Mouse (Mus musculus) T-helper 17 cell (primary cell): ENCODE measurements at regions not wholly inside any gene's neighbourhood (a gene's known extent, or its start where the extent isn't known, plus 50 kb on each side); places are given as distances from the start of the nearest gene placed in this dataset.

Experiments
- in situ Hi-C, 2 experiments: fragments of 300-600 bp; cut with MboI, MseI; formaldehyde crosslinking; loops; 1 replicate in 1 of 2; 2 replicates in 1 of 2; pipeline ENCODE4 v1.15.1; 2025; ENCODE audit warnings: high pct_unique_total_duplicates in 2 of 2

- in situ Hi-C loops = loop anchor here (5.0 kb wide), 2 partner anchors 101 to 159 kb away; no protein-coding TSS in a partner anchor
Observed at GRCm38 (mm10) chr15:28081147-28081546, 55.5 kb upstream of the Trio start.

GRCm38 (mm10) chr15:28082411-28082810, 56.8 kb upstream of the Trio start:
- in situ Hi-C loops = loop anchor here (5.0 kb wide), 2 partner anchors 100 to 160 kb away; no protein-coding TSS in a partner anchor

GRCm38 (mm10) chr15:28105956-28106355, 80.3 kb upstream of the Trio start:
- in situ Hi-C loops = no loop called here

GRCm38 (mm10) chr15:28109916-28110315, 84.3 kb upstream of the Trio start:
- in situ Hi-C loops = no loop called here

- in situ Hi-C loops = no loop called here
Observed at GRCm38 (mm10) chr15:28113491-28113890, 87.8 kb upstream of the Trio start.

- in situ Hi-C loops = no loop called here
Observed at GRCm38 (mm10) chr15:28114180-28114747, 88.6 kb upstream of the Trio start.

GRCm38 (mm10) chr15:28126846-28127245, 76.7 kb upstream of the Dnah5 start:
- in situ Hi-C loops = no loop called here

GRCm38 (mm10) chr15:28129536-28129935, 74.0 kb upstream of the Dnah5 start:
- in situ Hi-C loops = no loop called here

- in situ Hi-C loops = no loop called here
Observed at GRCm38 (mm10) chr15:28131546-28131945, 72.0 kb upstream of the Dnah5 start.

- in situ Hi-C loops = no loop called here
Observed at GRCm38 (mm10) chr15:28133171-28133810, 70.3 kb upstream of the Dnah5 start.

GRCm38 (mm10) chr15:28134206-28134605, 69.3 kb upstream of the Dnah5 start:
- in situ Hi-C loops = no loop called here

- in situ Hi-C loops = no loop called here
Observed at GRCm38 (mm10) chr15:28138806-28139205, 64.7 kb upstream of the Dnah5 start.

- in situ Hi-C loops = no loop called here
Observed at GRCm38 (mm10) chr15:28140301-28140700, 63.3 kb upstream of the Dnah5 start.

GRCm38 (mm10) chr15:28141345-28141744, 62.2 kb upstream of the Dnah5 start:
- in situ Hi-C loops = no loop called here

GRCm38 (mm10) chr15:28144217-28144616, 59.3 kb upstream of the Dnah5 start:
- in situ Hi-C loops = no loop called here

- in situ Hi-C loops = no loop called here
Observed at GRCm38 (mm10) chr15:28144846-28145245, 58.7 kb upstream of the Dnah5 start.

GRCm38 (mm10) chr15:28151678-28152077, 51.9 kb upstream of the Dnah5 start:
- in situ Hi-C loops = no loop called here
